Mouse (Mus musculus): ENCODE measurements at regions not wholly inside any gene's neighbourhood (a gene's known extent, or its start where the extent isn't known, plus 50 kb on each side); places are given as distances from the start of the nearest gene placed in this dataset.
A peak's percentile ranks its signal among the peaks of the same experiment; 100 is the strongest.

DNA sequence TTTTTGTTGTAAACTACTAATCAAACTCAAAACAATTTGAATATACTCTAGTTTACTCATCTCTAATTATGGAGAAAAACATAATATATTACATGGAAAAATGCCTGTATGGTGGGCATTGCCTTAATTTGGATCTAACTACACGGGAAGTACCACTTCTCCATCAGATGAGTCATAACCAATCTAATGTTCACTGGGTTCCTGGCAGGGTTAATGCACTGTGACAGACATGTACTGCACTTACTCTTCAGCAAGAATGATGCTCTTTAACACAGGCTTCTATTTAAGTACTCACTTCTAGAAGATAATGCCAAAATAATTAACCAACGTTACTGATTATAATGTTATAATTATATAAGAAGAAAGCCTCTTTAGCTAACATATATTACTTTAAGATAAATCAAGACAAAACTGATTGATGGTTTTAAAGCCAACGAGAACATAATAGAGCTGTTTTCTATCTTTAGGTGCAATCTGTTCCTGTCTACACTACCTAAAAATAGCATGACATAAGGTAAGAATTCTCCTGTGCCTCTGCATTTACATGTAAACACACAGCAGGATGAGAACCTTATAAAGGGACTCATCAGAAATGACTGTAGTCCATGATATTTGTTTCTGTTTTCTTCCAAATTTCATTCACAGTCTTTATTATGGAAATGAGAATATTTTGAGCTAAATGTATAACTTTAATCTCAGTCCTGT is 344.4 kb downstream of the Etv1 start:
- H3K27ac ChIP-seq (ENCODE audit: low read depth, low read length): no peak overlapping the region
- no peak for DNase-seq (ENCODE audit: low spot score)
- H3K27me3 ChIP-seq (ENCODE audit: control insufficient read depth, insufficient read depth, low read length): no peaks in the 10 kb centered on the region
- H3K4me1 ChIP-seq (replicated peaks; ENCODE audit: control insufficient read depth, insufficient read depth, low read length): no peaks in the 10 kb centered on the region
- no peaks in the 10 kb centered on the region for H3K36me3 ChIP-seq (ENCODE audit: control insufficient read depth, insufficient read depth, low read length)
- H3K9ac ChIP-seq (ENCODE audit: low read length): no peak overlapping the region
- no peaks in the 10 kb centered on the region for H3K9me3 ChIP-seq (ENCODE audit: control insufficient read depth, low read length)
- no peak overlapping the region for H3K4me3 ChIP-seq (ENCODE audit: low read depth, low read length)
- WGBS: 89% methylated on average over 3 of the region's 3 CpGs
- no peak overlapping the region for H3K4me2 ChIP-seq (ENCODE audit: low read depth, low read length, severe bottlenecking)
- ATAC-seq (replicated peaks; ENCODE audit: low FRiP score): no peak

DNA sequence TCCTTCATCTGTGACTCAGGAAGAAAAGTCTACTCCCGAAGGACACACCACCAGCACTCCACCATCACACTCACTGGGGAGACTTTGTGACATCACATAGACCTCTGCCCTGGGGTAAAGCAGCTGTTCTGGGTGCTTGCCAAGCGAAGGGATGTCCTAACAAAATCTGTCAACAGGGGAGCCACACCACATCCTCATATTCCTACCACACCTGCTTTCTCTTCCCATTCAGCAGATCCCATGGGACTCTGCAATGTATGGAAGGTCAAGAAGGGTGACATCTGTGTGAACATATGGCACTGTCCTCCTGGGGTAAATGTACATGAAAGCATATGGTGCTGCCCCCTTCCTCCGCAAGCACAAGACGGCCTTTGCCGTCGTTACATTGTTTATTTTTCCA is 375.5 kb downstream of the Etv1 start:
- Histone ChIP-seq H3K4me1 (replicated peaks; ENCODE audit: control insufficient read depth, insufficient read depth, low read length) (no peaks in the 10 kb centered on the region), H3K4me3 (ENCODE audit: low read depth, low read length) (no peak overlapping the region), H3K27me3 (ENCODE audit: control insufficient read depth, insufficient read depth, low read length) (no peaks in the 10 kb centered on the region), H3K36me3 (ENCODE audit: control insufficient read depth, insufficient read depth, low read length) (no peaks in the 10 kb centered on the region), H3K9ac (ENCODE audit: low read length) (no peak overlapping the region), H3K4me2 (ENCODE audit: low read depth, low read length, severe bottlenecking) (no peak overlapping the region), H3K9me3 (ENCODE audit: control insufficient read depth, low read length) (no peaks in the 10 kb centered on the region), H3K27ac (ENCODE audit: low read depth, low read length) (no peak overlapping the region)
- ATAC-seq (replicated peaks; ENCODE audit: low FRiP score) (0 out of 2 replicates have a peak, but pooled peaks have one; percentile 53), DNase-seq (ENCODE audit: low spot score) (no peak)
- WGBS: 83% methylated on average over 6 of the region's 6 CpGs

DNA sequence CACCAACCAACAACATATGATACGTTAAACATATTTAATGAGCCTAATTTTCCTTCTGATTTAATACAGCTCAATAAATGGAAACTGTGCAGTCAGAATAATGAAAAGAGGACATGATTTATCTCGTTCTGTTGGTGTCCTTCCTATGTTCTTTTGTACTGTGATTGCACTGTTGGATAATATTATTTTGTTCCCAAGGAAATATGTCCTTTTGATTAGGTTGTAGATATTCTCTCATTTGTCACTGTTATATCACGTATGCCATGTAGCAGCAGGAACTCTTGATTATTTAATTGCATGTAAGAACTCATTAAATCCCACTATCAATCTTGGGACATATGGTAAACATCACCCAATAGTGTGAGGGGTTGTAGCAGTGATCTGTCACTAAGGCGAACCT is 397.8 kb downstream of the Etv1 start:
- ATAC-seq (replicated peaks; ENCODE audit: low FRiP score): no peak
- H3K4me3 ChIP-seq (ENCODE audit: low read depth, low read length): no peak overlapping the region
- H3K27ac ChIP-seq (ENCODE audit: low read depth, low read length): no peak overlapping the region
- DNase-seq (ENCODE audit: low spot score): no peak
- H3K9me3 ChIP-seq (ENCODE audit: control insufficient read depth, low read length): no peaks in the 10 kb centered on the region
- H3K27me3 ChIP-seq (ENCODE audit: control insufficient read depth, insufficient read depth, low read length): no peaks in the 10 kb centered on the region
- no peaks in the 10 kb centered on the region for H3K36me3 ChIP-seq (ENCODE audit: control insufficient read depth, insufficient read depth, low read length)
- H3K4me2 ChIP-seq (ENCODE audit: low read depth, low read length, severe bottlenecking): no peak overlapping the region
- no peak overlapping the region for H3K9ac ChIP-seq (ENCODE audit: low read length)
- WGBS: 84% methylated on average over 4 of the region's 4 CpGs
- H3K4me1 ChIP-seq (replicated peaks; ENCODE audit: control insufficient read depth, insufficient read depth, low read length): no peaks in the 10 kb centered on the region

DNA sequence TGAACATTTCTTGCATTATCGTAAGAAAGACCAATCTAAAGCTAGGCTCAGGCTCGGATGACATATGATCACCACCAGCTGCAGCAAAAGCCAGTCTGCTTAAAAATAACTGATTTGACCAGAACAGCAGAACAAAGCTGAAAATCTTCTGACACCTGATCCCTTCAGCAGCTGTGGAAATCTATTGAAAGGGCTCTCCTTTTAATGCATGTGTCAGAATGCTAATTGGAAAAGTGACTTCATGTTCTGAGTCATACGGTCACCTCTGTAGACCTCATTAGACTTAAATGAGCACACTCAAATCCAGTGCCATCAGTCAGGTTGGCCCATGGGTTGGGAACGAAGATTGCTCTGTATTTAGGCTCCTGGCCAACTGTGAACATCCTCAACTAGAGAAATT is 444.9 kb downstream of the Etv1 start:
- no peaks in the 10 kb centered on the region for H3K9me3 ChIP-seq (ENCODE audit: control insufficient read depth, low read length)
- no peak overlapping the region for H3K4me3 ChIP-seq (ENCODE audit: low read depth, low read length)
- no peak overlapping the region for H3K27ac ChIP-seq (ENCODE audit: low read depth, low read length)
- H3K27me3 ChIP-seq (ENCODE audit: control insufficient read depth, insufficient read depth, low read length): no peaks in the 10 kb centered on the region
- H3K4me2 ChIP-seq (ENCODE audit: low read depth, low read length, severe bottlenecking): no peak overlapping the region
- H3K9ac ChIP-seq (ENCODE audit: low read length): no peak overlapping the region
- DNase-seq (ENCODE audit: low spot score): no peak
- ATAC-seq (replicated peaks; ENCODE audit: low FRiP score): no peak
- no peaks in the 10 kb centered on the region for H3K4me1 ChIP-seq (replicated peaks; ENCODE audit: control insufficient read depth, insufficient read depth, low read length)
- no peaks in the 10 kb centered on the region for H3K36me3 ChIP-seq (ENCODE audit: control insufficient read depth, insufficient read depth, low read length)
- 55% methylated on average over 4 of the region's 4 CpGs for WGBS

DNA sequence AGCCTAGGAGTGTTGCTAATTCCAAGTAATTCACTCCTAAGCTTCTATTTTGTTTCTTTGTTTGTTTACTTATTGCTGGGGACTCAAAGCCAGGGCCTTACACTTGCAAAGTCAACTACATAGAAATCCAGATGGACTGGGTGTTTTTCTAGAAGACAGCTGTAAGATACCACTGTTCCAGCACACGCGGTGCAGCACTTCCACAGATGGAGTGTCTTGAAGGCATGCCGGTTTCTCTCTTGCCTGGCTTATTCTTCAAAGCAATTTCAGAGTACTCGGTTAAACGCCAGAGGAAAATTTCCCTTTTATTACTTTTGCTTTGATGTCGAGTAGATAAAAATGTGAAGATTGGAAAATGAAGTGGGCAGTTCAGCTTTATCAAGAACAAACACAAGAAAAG is 477.4 kb downstream of the Etv1 start:
- Histone ChIP-seq H3K27me3 (ENCODE audit: control insufficient read depth, insufficient read depth, low read length) (no peaks in the 10 kb centered on the region), H3K4me1 (replicated peaks; ENCODE audit: control insufficient read depth, insufficient read depth, low read length) (no peaks in the 10 kb centered on the region), H3K9ac (ENCODE audit: low read length) (no peak overlapping the region), H3K4me3 (ENCODE audit: low read depth, low read length) (no peak overlapping the region), H3K36me3 (ENCODE audit: control insufficient read depth, insufficient read depth, low read length) (no peaks in the 10 kb centered on the region), H3K27ac (ENCODE audit: low read depth, low read length) (no peak overlapping the region), H3K4me2 (ENCODE audit: low read depth, low read length, severe bottlenecking) (no peak overlapping the region), H3K9me3 (ENCODE audit: control insufficient read depth, low read length) (no peaks in the 10 kb centered on the region)
- 92% methylated on average over 6 of the region's 6 CpGs for WGBS
- DNase-seq (ENCODE audit: low spot score): no peak
- ATAC-seq (replicated peaks; ENCODE audit: low FRiP score): no peak

DNA sequence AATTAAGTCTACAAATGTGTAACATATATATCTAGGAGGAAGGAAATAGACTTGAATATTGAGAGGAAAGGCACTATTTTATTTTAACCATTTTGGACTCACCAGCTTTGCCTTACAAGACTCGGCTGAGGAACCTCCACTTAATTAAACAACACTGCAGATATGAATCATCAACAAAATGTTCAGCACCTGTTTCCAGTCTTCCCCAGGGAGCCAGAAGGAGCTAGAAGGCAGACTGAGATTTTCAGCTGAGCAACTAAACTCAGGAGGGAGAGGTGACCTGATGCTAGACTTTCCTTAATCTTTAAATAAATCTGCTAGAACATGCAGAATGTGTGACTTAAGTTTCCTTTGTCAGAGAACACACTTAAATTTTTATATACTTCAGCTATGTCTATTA is 478.4 kb downstream of the Etv1 start:
- Histone ChIP-seq H3K9me3 (ENCODE audit: control insufficient read depth, low read length) (no peaks in the 10 kb centered on the region), H3K4me1 (replicated peaks; ENCODE audit: control insufficient read depth, insufficient read depth, low read length) (no peaks in the 10 kb centered on the region), H3K36me3 (ENCODE audit: control insufficient read depth, insufficient read depth, low read length) (no peaks in the 10 kb centered on the region), H3K4me3 (ENCODE audit: low read depth, low read length) (no peak overlapping the region), H3K27ac (ENCODE audit: low read depth, low read length) (no peak overlapping the region), H3K27me3 (ENCODE audit: control insufficient read depth, insufficient read depth, low read length) (no peaks in the 10 kb centered on the region), H3K4me2 (ENCODE audit: low read depth, low read length, severe bottlenecking) (no peak overlapping the region), H3K9ac (ENCODE audit: low read length) (no peak overlapping the region)
- DNase-seq (ENCODE audit: low spot score) (no peak), ATAC-seq (replicated peaks; ENCODE audit: low FRiP score) (no peak)
- WGBS: 90% methylated on average over 1 of the region's 1 CpGs

DNA sequence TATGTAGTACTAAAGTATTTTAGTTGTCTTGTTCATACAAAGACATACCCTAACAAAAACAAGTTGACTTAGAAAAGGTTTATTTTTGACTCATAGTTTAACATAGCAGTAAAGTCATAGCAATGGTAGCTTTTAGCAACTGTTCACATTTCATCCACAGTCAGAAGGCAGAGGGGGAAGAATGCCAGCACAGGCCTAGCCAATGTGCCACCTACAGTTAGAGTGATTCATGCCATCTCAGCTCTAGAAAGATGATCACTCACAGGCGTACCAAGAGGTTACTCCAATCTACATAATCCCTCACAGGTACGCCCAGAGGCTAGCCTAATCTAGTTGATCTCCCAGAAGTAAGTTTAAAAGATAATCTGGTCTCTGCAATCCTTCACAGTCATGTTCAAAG is 510.5 kb downstream of the Etv1 start:
- H3K27me3 ChIP-seq (ENCODE audit: control insufficient read depth, insufficient read depth, low read length): no peaks in the 10 kb centered on the region
- no peak overlapping the region for H3K4me2 ChIP-seq (ENCODE audit: low read depth, low read length, severe bottlenecking)
- ATAC-seq (replicated peaks; ENCODE audit: low FRiP score) (no peak), DNase-seq (ENCODE audit: low spot score) (no peak)
- 80% methylated on average over 2 of the region's 2 CpGs for WGBS
- no peaks in the 10 kb centered on the region for H3K9me3 ChIP-seq (ENCODE audit: control insufficient read depth, low read length)
- H3K36me3 ChIP-seq (ENCODE audit: control insufficient read depth, insufficient read depth, low read length): no peaks in the 10 kb centered on the region
- H3K4me1 ChIP-seq (replicated peaks; ENCODE audit: control insufficient read depth, insufficient read depth, low read length): no peaks in the 10 kb centered on the region
- H3K27ac ChIP-seq (ENCODE audit: low read depth, low read length): no peak overlapping the region
- no peak overlapping the region for H3K4me3 ChIP-seq (ENCODE audit: low read depth, low read length)
- no peak overlapping the region for H3K9ac ChIP-seq (ENCODE audit: low read length)

DNA sequence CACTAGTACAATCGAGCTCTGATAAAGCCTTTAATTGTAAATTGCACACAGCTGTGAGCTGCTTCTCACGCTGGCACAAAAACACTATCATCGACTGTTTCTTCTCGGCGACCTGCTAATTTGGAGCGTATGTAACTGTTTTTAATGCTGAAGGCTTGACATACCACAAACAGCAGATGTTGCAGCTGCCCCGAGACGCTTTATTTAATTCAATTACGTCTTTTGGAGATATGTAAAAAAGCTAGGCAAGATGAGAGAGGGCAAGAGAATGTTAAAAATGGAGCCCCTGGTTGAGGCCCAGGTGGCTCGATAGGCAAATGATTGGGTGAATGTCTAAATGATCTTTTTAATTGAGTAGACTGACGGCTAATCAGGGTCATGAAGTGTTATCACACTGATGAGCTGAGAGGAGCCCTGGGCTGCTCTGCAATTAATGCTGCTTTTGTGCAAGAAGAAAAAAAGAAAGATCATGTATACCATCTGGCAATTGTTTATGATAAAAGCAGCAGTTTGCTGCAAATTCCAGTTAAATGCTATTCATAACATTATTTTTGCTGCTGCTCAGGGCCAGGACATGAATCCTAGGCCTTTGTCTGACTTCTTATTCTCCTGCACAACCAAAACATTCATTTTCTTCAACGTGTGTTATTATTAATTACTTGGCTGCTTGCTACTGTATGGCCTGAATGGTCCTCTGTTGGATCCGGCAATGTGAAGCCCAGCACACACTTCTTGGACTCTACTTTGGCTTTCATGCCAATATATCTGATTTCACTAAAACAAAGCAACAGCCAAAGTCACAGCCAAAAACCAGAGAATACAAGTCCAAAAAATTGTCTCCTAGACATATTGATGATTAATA is 522.4 kb downstream of the Etv1 start:
- H3K9ac ChIP-seq (ENCODE audit: low read length): no peak overlapping the region
- WGBS: 31% methylated on average over 13 of the region's 13 CpGs
- DNase-seq (ENCODE audit: low spot score): peak; percentile 54
- no peak overlapping the region for H3K4me3 ChIP-seq (ENCODE audit: low read depth, low read length)
- H3K27ac ChIP-seq (ENCODE audit: low read depth, low read length): no peak overlapping the region
- no peaks in the 10 kb centered on the region for H3K36me3 ChIP-seq (ENCODE audit: control insufficient read depth, insufficient read depth, low read length)
- no peaks in the 10 kb centered on the region; the same call in 1 of the 2 replicates for H3K4me1 ChIP-seq (replicated peaks; ENCODE audit: control insufficient read depth, insufficient read depth, low read length)
- no peaks in the 10 kb centered on the region for H3K9me3 ChIP-seq (ENCODE audit: control insufficient read depth, low read length)
- H3K27me3 ChIP-seq (ENCODE audit: control insufficient read depth, insufficient read depth, low read length): no peaks in the 10 kb centered on the region
- ATAC-seq (replicated peaks; ENCODE audit: low FRiP score): peak; percentile 87
- no peak overlapping the region for H3K4me2 ChIP-seq (ENCODE audit: low read depth, low read length, severe bottlenecking)
